Mouse (Mus musculus) layer of hippocampus, adult 8-10 months (tissue): ENCODE measurements around the gene Sh2b3. TPM values are rescaled to one million over a fixed set of nuclear protein-coding genes. Genes with fewer than 3 reads are reported as not detected.
A peak's percentile ranks its signal among the peaks of the same experiment; 100 is the strongest.

Experiments used
- DNase-seq, 2 experiments: peaks; one replicate each; pipeline ENCODE4 v3.0.0; 2022; ENCODE audit warnings: low spot score in 2 of 2
- microRNA-seq, 2 experiments: library from miRNA; unstranded; fragments of <30 nt; microRNA quantifications; one replicate each; pipeline ENCODE4 v1.2.0; 2022
- total RNA-seq, 4 experiments: library from RNA; stranded (reverse); gene quantifications; 2 replicates each; pipeline ENCODE4 v1.2.4; 2022

Sh2b3 gene
- total RNA-seq, 4 experiments from 2014 or later: 19.6 to 21.6 (median 20.4) TPM

DNA sequence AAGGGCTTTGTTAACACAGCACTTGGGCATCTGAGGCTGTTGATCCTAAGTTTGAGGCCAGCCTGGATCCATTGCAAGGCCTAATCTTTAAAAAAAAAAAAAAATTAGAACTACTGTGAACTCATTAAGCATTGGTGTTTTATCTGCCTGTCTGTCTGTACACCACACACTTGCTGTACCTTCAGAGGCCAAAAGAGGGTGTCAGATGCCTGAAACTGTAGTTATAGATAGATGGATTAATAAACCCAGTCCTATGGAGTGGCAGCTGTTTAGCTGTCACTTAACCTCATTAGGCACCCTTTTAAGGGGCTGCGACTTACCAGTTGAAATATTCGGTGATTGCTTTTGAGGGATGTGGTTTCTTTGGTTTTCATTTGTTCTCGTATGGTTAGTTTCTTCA is 41.6 kb downstream of the Sh2b3 start:
- DNase-seq: no peak

GRCm38 (mm10) chr5:121791026-121791425 is 46.4 kb downstream of the Sh2b3 start:
- DNase-seq: no peak

DNA sequence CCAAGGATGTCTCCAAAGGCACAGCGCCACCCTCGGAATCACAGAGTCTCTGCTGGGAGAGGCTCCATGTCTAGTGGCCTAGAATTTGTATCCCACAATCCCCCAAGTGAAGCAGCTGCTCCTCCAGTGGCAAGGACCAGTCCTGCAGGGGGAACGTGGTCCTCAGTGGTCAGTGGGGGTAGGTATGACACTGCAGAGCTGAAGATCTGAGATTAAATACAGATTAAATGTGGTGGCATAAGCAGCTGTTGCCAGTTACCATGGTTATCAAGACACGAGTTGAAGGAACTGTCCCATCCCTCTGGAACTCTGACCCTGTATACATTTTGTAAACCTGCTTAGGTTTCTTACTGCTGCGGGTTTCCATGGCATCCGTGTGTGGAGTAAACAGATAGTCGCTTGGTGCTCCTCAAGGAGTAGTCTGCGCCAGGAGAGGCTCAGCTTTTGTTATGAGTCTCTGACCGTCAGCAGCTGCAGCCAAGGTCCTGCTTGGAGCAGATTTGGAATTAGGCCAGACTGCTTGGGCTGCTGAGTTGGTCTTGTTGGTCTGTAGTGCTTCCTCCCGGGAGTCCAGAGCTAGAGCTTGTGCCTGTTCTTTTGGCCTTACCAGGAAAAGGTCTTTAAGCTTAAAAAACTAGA is 53.5 kb downstream of the Sh2b3 start:
- no peak for DNase-seq

DNA sequence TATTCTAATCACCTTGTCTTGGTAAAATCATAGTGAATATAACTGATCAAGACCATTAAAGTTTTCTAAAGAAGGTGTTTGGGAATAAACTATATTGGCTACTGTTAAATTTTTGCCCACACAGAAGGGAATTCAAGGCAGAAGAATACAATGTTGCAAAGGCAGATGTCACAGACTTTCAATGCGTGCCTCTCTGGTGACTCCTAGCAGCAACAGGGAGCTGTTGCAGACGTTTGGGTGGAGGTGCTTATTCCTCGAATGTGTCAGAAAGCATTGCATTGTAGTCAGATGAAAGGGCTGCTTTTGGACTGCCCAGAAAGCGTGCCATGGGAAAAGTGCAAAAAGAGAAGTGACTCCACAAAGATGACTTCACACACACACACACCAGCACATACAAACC is 55.0 kb downstream of the Sh2b3 start:
- DNase-seq: peak in 1 of 2 experiments; percentile 24

GRCm38 (mm10) chr5:121780180-121780579 is 57.3 kb downstream of the Sh2b3 start:
- DNase-seq: no peak

- peak; percentile 70 to 78 for DNase-seq
Observed at GRCm38 (mm10) chr5:121778485-121779119, 58.8 kb downstream of the Sh2b3 start.

DNA sequence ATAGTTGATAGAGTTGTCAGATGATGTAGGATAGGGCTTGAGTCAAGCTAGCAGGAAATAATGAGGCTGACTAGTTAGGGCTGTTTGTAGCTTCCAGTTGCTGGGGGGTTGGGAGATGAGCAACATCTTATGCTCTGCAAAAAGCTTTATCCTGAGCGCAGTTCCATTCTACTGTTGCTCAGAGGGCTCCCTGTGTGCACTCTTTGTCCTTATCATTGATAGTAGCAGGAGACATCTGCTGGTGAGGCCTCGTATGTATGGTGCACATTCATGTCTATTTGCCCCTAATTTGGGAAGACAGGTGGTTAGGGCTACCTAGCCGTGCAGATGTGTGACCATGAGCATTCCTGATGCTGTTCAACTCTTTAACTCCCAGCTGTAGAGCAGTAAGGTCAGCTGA is 65.8 kb downstream of the Sh2b3 start:
- DNase-seq: no peak

GRCm38 (mm10) chr5:121769827-121770226 is 67.6 kb downstream of the Sh2b3 start:
- DNase-seq: no peak

GRCm38 (mm10) chr5:121767564-121767963 is 69.9 kb downstream of the Sh2b3 start:
- DNase-seq: no peak

- DNase-seq: no peak
Observed at GRCm38 (mm10) chr5:121766038-121766773, 71.2 kb downstream of the Sh2b3 start.

Small RNA genes within 50 kb of the gene (microRNA-seq; reads per million reads assigned to microRNA genes)
- gene Mir7031: 10.5 to 19.5 reads per million in 2 experiments

Other genes starting within 250 kb of the Sh2b3 start
- gene Aldh2, start 243.8 kb downstream of the Sh2b3 start, total RNA-seq: 100 to 1,000 TPM; 140 to 151 (median 146) TPM
- gene Acad12, start 218.7 kb downstream of the Sh2b3 start, total RNA-seq: 1 to 10 TPM; 4.9 to 8.7 (median 7.0) TPM
- gene Acad10, start 177.1 kb downstream of the Sh2b3 start, total RNA-seq: 1 to 10 TPM; 4.5 to 6.8 (median 5.2) TPM
- gene Brap, start 177.1 kb downstream of the Sh2b3 start, total RNA-seq: 10 to 100 TPM; 64.3 to 67.7 (median 67.4) TPM
- gene Atxn2, start 126.3 kb downstream of the Sh2b3 start, total RNA-seq: 100 to 1,000 TPM; 190 to 238 (median 231) TPM
- gene Pheta1, start 11.3 kb upstream of the Sh2b3 start, total RNA-seq: 1 to 10 TPM; 8.7 to 9.8 (median 9.0) TPM
- gene Cux2, start 212.5 kb upstream of the Sh2b3 start, total RNA-seq: 10 to 100 TPM; 41.0 to 48.6 (median 45.2) TPM